Mouse (Mus musculus) cortical plate, adult 2 months (tissue): ENCODE data around the gene Bicd1.

Source experiments
- CTCF ChIP-seq: fragments of 200-500 bp; IDR thresholded peaks from 2 replicates; pipeline ENCODE4 v1.5.1; 2011; ENCODE audit warnings: mild to moderate bottlenecking, control low read depth, low read length; ENCODE audit not compliant: insufficient read depth; ENCODE audit errors: extremely low read depth
- POLR2A ChIP-seq: fragments of 200-500 bp; IDR thresholded peaks from 2 replicates; pipeline ENCODE4 v1.6.1; 2011; ENCODE audit warnings: mild to moderate bottlenecking, low read length, control low read depth; ENCODE audit not compliant: insufficient read depth; ENCODE audit errors: extremely low read depth

DNA sequence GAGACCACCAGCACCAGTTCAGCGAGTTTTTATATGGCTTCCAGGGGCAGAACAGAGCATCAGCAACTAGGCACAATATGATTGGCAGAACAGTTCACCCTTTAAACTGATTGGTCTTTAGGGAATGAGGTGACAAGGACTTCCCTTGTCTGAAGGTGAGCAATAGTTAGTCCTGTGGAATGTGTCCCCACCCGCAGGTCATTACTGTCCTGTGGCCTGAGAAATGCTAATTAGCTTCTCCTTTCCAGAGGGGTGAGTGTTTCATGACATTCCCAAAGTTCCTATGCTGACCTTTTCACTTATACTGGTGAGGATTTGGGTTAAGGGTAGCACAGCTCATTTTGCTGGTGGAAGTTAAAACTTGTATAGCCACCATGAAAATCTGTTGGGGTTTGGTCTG, 25.2 kb upstream of the Bicd1 start:
- no peak for TF ChIP-seq CTCF
- TF ChIP-seq POLR2A, result no peak
